Mouse (Mus musculus): ENCODE results near the gene Rbm15.

Gene Rbm15

DNA sequence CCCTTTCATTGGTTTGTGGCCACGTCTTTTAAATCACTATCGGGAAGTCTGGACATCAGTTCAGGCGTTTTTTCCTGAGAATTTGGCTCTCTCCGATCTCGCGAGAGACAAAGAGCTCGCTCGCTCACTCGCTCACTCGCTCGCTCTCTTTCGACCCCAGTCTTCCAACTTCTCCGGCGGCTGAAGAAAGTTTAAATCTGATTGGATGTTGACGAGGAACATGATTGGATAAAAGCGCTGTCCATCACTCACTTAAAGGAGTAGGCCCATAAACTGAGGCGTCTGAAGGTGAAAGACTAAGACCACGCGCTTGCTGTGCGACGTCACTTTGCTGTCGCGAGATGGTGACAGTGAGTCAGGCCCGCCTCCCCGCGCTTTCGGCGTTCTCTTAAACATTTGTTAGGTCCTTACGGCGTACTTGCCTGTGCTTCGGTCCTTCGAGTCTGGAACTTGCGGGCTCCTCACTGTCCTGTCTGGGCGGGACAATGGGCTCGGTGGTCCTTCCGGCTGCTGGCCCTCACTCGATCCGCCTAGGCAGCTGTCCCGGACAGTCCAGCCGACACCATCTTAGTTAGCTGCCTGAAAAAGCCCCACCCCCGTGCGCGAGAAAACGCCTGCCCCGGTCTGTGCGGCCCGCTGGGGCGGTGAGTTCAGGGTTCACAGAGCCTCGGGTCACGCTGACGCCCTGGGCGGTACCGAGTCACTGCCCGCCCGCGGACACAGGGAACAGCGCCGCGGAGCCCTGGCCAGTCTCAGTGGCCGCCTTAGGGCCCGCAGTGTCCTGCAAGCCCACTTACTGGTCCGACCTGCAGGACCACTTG, at the start of gene Rbm15:
TSS of gene Rbm15 (minus strand) at position 293 of the 821 bp plus-strand sequence.
- no peaks in the 10 kb centered on the region for H3K9me3 ChIP-seq (ENCODE audit: low read length)
- H3K4me1 ChIP-seq (replicated peaks; ENCODE audit: low read depth, low read length), result peaks cover 41% of the 10 kb centered on the region
- H3K4me3 ChIP-seq (replicated peaks; ENCODE audit: low read length), result peak within 1 kb of the TSS; percentile 97
- H3K36me3 ChIP-seq (ENCODE audit: insufficient read depth, low read length), result peaks cover 35% of the 10 kb centered on the region
- no peaks in the 10 kb centered on the region for H3K27me3 ChIP-seq (ENCODE audit: insufficient read depth, low read length)
- TF ChIP-seq POU5F1 (IDR thresholded peaks at IDR 0.05; ENCODE audit: borderline replicate concordance, low read length) (no peak), CTCF (conservative IDR thresholded peaks at IDR 0.05; ENCODE audit: low read length) (no peak), NANOG (IDR thresholded peaks at IDR 0.05; ENCODE audit: borderline replicate concordance, low read length) (no peak)

DNA sequence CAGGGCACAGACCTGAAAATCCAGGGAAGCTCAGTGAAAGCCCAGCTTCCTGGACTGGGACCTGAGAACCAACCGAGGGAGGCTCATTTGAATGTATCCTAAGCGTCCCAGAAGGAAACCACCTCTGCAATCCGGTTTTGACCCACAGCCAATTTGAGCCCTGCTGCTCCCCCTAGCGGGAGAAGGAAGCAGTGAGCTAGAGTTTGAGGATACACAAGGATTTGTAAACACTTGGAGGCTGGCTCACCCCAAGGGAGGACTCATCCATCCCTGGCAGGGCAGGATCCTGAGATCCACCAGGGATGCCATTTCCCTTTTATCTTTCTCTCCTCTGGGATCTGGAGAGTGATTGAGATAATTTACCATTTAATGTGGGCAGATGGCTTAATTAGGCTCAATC, 45.9 kb upstream of the Rbm15 start:
- H3K36me3 ChIP-seq (ENCODE audit: insufficient read depth, low read length), result no peaks in the 10 kb centered on the region
- TF ChIP-seq CTCF (conservative IDR thresholded peaks at IDR 0.05; ENCODE audit: low read length), result peak; percentile 86
- TF ChIP-seq POU5F1 (IDR thresholded peaks at IDR 0.05; ENCODE audit: borderline replicate concordance, low read length), result no peak
- peaks cover 5% of the 10 kb centered on the region for H3K4me1 ChIP-seq (replicated peaks; ENCODE audit: low read depth, low read length)
- H3K9me3 ChIP-seq (ENCODE audit: low read length), result peaks cover 5% of the 10 kb centered on the region; the same call in 1 of the 2 replicates
- no peaks in the 10 kb centered on the region; the same call in 1 of the 2 replicates for H3K27me3 ChIP-seq (ENCODE audit: insufficient read depth, low read length)
- H3K4me3 ChIP-seq (replicated peaks; ENCODE audit: low read length), result no peak overlapping the region

DNA sequence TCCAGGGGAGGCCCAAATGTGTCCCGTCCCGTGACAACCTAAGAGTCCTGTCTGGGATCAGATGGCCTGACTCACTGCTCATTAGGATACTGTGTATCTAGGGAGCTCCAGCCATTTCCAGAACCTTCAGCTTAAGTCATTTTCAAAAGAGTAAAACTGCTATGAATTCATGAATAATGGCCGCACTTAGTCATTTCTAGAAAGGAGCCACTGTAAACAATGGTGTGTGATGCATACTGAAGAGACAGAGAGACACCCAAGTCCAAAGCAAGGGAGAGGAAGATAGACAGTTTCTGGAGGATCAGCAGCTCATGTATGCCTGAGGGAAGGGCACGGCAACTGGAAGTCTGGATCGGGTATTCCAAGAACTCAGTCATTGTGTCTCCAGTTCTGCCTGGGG, 45.2 kb upstream of the Rbm15 start:
- H3K27me3 ChIP-seq (ENCODE audit: insufficient read depth, low read length), result no peaks in the 10 kb centered on the region; the same call in 1 of the 2 replicates
- no peak overlapping the region for H3K4me3 ChIP-seq (replicated peaks; ENCODE audit: low read length)
- peaks cover 5% of the 10 kb centered on the region for H3K4me1 ChIP-seq (replicated peaks; ENCODE audit: low read depth, low read length)
- H3K36me3 ChIP-seq (ENCODE audit: insufficient read depth, low read length), result no peaks in the 10 kb centered on the region
- TF ChIP-seq CTCF (conservative IDR thresholded peaks at IDR 0.05; ENCODE audit: low read length), result no peak
- no peak for TF ChIP-seq NANOG (IDR thresholded peaks at IDR 0.05; ENCODE audit: borderline replicate concordance, low read length)
- TF ChIP-seq POU5F1 (IDR thresholded peaks at IDR 0.05; ENCODE audit: borderline replicate concordance, low read length), result no peak
- peaks cover 5% of the 10 kb centered on the region; the same call in 1 of the 2 replicates for H3K9me3 ChIP-seq (ENCODE audit: low read length)

DNA sequence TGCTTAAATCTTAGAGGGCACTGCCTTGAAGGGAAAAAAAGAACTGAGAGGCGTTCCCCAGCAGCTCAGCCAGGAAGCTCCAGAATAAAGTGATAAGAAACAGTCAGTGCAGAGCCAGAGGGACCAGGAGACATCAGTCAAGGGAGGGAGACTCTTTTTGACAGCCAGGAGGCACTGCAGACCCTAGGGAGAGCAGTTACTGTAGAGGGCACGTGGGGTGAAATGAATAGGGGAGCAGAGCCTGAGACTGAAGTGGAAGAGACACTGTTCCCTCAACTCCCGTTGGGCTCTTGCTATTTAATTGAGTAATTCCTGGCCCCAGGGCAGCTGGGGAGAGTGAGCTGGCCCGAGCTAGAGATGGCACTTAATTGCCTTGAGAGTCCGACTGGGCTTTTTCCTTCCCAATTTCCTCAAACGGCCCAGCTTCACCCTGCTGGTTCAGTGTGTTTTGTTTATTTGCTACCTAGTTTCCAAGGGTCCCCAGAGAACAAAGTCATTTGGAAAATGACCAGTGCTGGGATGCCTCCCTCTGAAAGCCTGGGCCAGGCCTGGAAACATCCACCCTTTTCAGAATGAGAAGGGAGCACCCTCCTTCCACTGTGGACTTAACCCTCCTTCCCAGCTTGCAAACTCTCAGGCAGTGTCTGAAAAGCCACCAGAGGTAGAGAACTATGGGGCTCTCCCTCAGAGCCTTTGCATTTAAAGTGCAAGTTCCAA, 41.6 kb upstream of the Rbm15 start:
- peaks cover 5% of the 10 kb centered on the region; the same call in 1 of the 2 replicates for H3K9me3 ChIP-seq (ENCODE audit: low read length)
- H3K4me1 ChIP-seq (replicated peaks; ENCODE audit: low read depth, low read length), result peaks cover 5% of the 10 kb centered on the region
- TF ChIP-seq POU5F1 (IDR thresholded peaks at IDR 0.05; ENCODE audit: borderline replicate concordance, low read length) (no peak), CTCF (conservative IDR thresholded peaks at IDR 0.05; ENCODE audit: low read length) (no peak), NANOG (IDR thresholded peaks at IDR 0.05; ENCODE audit: borderline replicate concordance, low read length) (no peak)
- H3K36me3 ChIP-seq (ENCODE audit: insufficient read depth, low read length), result no peaks in the 10 kb centered on the region
- no peak overlapping the region for H3K4me3 ChIP-seq (replicated peaks; ENCODE audit: low read length)
- H3K27me3 ChIP-seq (ENCODE audit: insufficient read depth, low read length), result no peaks in the 10 kb centered on the region; the same call in 1 of the 2 replicates

DNA sequence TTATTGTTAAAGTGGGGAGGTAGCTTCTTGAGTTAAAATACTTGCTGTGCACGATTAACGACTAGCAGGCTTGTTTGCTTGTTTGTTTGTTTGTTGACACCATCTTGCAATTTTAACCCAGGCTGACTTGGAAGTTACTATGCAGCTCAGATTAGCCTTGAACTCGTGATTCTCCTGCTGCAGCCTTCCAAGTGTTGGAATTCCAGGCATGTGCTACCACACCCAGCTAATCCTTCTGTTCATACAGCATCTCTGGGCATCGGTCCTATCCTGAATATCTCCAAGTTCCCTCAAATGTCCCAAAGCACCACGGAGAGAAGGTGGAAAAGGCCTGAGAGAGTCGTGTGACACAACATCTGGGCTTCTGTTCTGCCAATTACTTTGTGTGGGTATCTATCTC, 35.7 kb upstream of the Rbm15 start:
- TF ChIP-seq NANOG (IDR thresholded peaks at IDR 0.05; ENCODE audit: borderline replicate concordance, low read length) (no peak), POU5F1 (IDR thresholded peaks at IDR 0.05; ENCODE audit: borderline replicate concordance, low read length) (no peak), CTCF (conservative IDR thresholded peaks at IDR 0.05; ENCODE audit: low read length) (no peak)
- Histone ChIP-seq H3K27me3 (ENCODE audit: insufficient read depth, low read length) (0 out of 2 replicates have a peak, but pooled peaks cover 6% of the 10 kb centered on the region), H3K4me3 (replicated peaks; ENCODE audit: low read length) (no peak overlapping the region), H3K4me1 (replicated peaks; ENCODE audit: low read depth, low read length) (peaks cover 15% of the 10 kb centered on the region), H3K9me3 (ENCODE audit: low read length) (no peaks in the 10 kb centered on the region), H3K36me3 (ENCODE audit: insufficient read depth, low read length) (no peaks in the 10 kb centered on the region)

DNA sequence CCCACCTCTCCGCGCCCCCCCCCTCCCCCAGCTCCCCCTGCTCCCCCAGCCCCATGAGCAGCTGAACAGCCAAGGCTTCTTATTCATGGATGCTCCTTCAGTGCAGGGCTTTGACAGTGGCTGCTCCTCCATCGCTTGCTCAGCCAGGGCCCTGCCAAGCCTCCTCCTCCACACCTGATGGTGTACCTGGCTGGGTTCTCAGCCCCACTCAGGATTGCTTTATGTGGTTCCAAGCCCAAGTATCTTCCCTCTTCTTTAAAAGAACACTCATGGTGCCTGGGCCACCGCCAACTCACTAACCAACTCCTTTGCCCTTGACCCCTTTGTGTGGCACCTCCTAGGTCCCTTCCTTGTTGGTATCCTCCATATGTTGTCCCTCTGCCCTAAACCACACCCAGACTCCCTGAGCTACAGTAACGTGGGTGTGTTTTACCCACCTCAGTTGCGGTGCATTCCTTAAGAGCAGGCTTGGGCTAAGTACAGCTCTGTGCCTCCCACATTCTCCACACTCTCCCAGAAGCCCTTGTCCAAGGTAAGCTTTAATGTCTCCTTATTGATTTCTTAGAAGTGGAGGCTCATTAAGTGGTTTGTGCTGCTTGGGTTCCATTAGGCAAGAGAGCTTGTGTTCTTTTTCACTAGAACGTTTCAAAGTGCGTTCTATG, 34.6 kb upstream of the Rbm15 start:
- Histone ChIP-seq H3K4me1 (replicated peaks; ENCODE audit: low read depth, low read length) (peaks cover 15% of the 10 kb centered on the region), H3K4me3 (replicated peaks; ENCODE audit: low read length) (no peak overlapping the region), H3K36me3 (ENCODE audit: insufficient read depth, low read length) (no peaks in the 10 kb centered on the region), H3K27me3 (ENCODE audit: insufficient read depth, low read length) (0 out of 2 replicates have a peak, but pooled peaks cover 9% of the 10 kb centered on the region), H3K9me3 (ENCODE audit: low read length) (no peaks in the 10 kb centered on the region)
- TF ChIP-seq NANOG (IDR thresholded peaks at IDR 0.05; ENCODE audit: borderline replicate concordance, low read length) (no peak), POU5F1 (IDR thresholded peaks at IDR 0.05; ENCODE audit: borderline replicate concordance, low read length) (no peak), CTCF (conservative IDR thresholded peaks at IDR 0.05; ENCODE audit: low read length) (no peak)

DNA sequence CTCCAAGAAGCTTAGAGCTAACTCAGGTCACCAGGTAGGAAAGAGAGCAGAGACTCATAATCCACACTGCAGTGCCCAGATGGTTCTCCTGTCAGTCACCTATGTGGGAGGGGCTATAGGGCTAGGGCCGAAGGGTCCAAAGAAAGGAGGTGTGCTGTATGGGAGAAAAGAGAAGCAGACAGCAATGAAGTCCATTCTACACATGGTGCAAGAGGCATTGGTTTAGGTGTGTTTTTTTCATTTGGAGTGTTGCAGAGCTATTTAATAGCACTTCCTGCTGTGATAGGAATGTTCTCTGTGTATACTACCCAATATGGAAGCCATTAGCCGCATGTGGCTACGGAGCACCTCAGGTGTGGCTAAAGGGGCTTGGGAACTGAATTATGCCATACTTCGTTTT, 31.9 kb upstream of the Rbm15 start:
- H3K4me3 ChIP-seq (replicated peaks; ENCODE audit: low read length), result no peak overlapping the region
- H3K27me3 ChIP-seq (ENCODE audit: insufficient read depth, low read length), result peaks cover 9% of the 10 kb centered on the region; the same call in 1 of the 2 replicates
- H3K9me3 ChIP-seq (ENCODE audit: low read length), result no peaks in the 10 kb centered on the region
- no peak for TF ChIP-seq POU5F1 (IDR thresholded peaks at IDR 0.05; ENCODE audit: borderline replicate concordance, low read length)
- no peak for TF ChIP-seq NANOG (IDR thresholded peaks at IDR 0.05; ENCODE audit: borderline replicate concordance, low read length)
- no peak for TF ChIP-seq CTCF (conservative IDR thresholded peaks at IDR 0.05; ENCODE audit: low read length)
- H3K4me1 ChIP-seq (replicated peaks; ENCODE audit: low read depth, low read length), result peaks cover 15% of the 10 kb centered on the region
- H3K36me3 ChIP-seq (ENCODE audit: insufficient read depth, low read length), result no peaks in the 10 kb centered on the region

DNA sequence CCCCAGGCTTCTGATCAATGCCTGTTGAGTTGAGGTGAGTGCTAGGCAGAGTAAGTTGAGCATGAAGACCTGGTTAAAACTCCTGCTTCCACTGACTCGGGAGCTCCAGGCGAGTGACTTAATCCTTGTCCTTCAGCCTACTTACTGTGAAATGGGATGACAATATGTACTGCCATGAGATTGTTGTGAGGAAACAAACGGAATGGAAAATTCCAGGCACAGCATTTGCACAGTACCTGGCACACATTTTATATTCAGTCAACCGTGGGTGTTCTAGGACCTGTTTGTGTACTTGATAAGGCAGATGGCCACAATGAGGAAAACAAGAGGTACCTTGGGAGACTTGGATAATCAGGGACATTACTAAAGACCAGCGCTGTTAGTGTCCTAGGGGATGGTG, 29.9 kb upstream of the Rbm15 start:
- Histone ChIP-seq H3K4me3 (replicated peaks; ENCODE audit: low read length) (no peak overlapping the region), H3K9me3 (ENCODE audit: low read length) (no peaks in the 10 kb centered on the region)
- no peak for TF ChIP-seq POU5F1 (IDR thresholded peaks at IDR 0.05; ENCODE audit: borderline replicate concordance, low read length)
- no peak for TF ChIP-seq NANOG (IDR thresholded peaks at IDR 0.05; ENCODE audit: borderline replicate concordance, low read length)
- TF ChIP-seq CTCF (conservative IDR thresholded peaks at IDR 0.05; ENCODE audit: low read length), result no peak

More for the DNA sequence above, 29.9 kb upstream of the Rbm15 start:
- Histone ChIP-seq H3K27me3 (ENCODE audit: insufficient read depth, low read length) (peaks cover 12% of the 10 kb centered on the region; the same call in 1 of the 2 replicates), H3K4me1 (replicated peaks; ENCODE audit: low read depth, low read length) (peaks cover 7% of the 10 kb centered on the region), H3K36me3 (ENCODE audit: insufficient read depth, low read length) (no peaks in the 10 kb centered on the region)

Data from E14TG2a.4 (cell line).